Mouse (Mus musculus) adrenal gland, adult 2 months (tissue): ENCODE data around the gene 1700003F12Rik. TPM values are rescaled to one million over a fixed set of nuclear protein-coding genes. Genes with fewer than 3 reads are reported as not detected.

ENCODE experiments used
- DNase-seq: peaks from one replicate; pipeline ENCODE4 v3.0.0; 2021
- long read RNA-seq: library from polyadenylated mRNA; stranded (forward); transcript quantifications from one replicate; pipeline ENCODE4 v2.0.0, GENCODE M21; 2021
- polyA plus RNA-seq: library from polyadenylated mRNA; depleted of rRNA; stranded (reverse); fragments of >200 nt; gene quantifications from 2 replicates; pipeline ENCODE4 v1.2.3, GENCODE M21; 2012; rRNA removed
- total RNA-seq, 2 experiments: library from RNA; stranded (reverse); gene quantifications; 2 replicates each; pipeline ENCODE4 v1.2.3; 2021

1700003F12Rik gene
- not detected for total RNA-seq
- polyA plus RNA-seq: 0.79 and 1.2 TPM in 2 replicates
- long read RNA-seq: 0 reads

- no peak for DNase-seq
Observed at GRCm38 (mm10) chr2:154546711-154547110, at the start of gene 1700003F12Rik. Gene 1700003F12Rik (plus strand): TSS chr2:154547085.

GRCm38 (mm10) chr2:154498571-154498970 is 48.3 kb upstream of the 1700003F12Rik start:
- DNase-seq: no peak

GRCm38 (mm10) chr2:154499717-154500247 is 47.1 kb upstream of the 1700003F12Rik start:
- no peak for DNase-seq

GRCm38 (mm10) chr2:154500758-154501157 is 46.1 kb upstream of the 1700003F12Rik start:
- DNase-seq: no peak

- no peak for DNase-seq
Observed at GRCm38 (mm10) chr2:154507076-154507475, 39.8 kb upstream of the 1700003F12Rik start.

GRCm38 (mm10) chr2:154507566-154508283 is 39.2 kb upstream of the 1700003F12Rik start:
- peak; percentile 55 for DNase-seq

DNA sequence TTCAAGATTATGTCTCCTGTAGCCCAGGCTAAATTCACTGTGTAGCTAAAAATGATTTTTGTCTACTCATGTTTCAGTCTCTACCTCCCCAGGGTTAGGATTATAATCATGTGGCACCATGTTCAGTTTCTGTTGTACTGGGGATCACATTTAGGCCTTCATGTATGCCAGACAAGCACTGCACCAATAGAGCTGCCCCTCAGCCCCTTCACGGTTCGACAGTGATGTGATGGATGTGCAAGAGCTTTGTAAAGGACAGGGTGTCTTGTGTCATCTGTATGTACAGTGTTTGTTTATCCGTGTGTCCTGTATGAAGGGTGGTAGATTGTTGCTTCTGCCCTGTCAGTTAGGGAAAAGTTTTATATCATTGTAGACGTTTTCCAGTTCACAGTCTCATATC is 38.4 kb upstream of the 1700003F12Rik start:
- no peak for DNase-seq

DNA sequence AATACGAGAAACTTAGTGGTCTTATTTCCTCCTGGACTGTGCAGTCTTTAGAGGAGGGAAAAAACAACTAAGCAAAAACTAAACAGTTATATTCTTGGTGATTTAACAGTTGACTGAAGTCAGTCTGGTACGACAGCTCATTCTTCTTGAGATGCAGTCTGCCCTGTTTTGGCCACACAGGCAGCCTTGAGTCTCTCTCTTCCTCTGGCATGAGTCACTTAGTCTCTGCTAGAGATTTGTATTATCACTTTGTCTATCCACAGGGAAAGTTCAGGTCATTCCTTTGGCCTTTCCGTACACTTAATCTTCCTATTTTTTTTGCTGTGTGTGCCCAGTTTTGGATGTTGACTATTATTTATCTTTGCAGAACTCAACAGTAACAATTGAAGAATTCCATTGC is 36.7 kb upstream of the 1700003F12Rik start:
- DNase-seq: peak; percentile 70

DNA sequence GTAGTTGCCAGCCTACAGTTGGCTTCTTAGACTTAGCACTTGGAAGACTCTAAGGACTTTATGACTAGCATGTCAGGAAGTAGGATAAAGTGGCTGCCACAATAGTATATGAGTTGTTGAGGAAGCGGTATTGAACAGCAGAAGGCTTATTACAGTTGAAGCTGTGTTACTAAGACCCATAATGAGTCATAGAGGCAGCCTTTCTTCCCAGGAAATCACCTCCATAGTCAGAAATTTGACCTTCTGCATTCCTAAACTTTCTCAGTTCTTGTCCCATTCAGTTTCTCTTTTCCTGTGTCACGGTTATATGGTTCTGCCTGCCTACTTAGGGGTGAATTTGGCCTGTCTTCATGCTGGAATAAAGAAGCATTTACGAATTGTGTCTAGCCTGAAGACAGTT is 29.9 kb upstream of the 1700003F12Rik start:
- no peak for DNase-seq

DNA sequence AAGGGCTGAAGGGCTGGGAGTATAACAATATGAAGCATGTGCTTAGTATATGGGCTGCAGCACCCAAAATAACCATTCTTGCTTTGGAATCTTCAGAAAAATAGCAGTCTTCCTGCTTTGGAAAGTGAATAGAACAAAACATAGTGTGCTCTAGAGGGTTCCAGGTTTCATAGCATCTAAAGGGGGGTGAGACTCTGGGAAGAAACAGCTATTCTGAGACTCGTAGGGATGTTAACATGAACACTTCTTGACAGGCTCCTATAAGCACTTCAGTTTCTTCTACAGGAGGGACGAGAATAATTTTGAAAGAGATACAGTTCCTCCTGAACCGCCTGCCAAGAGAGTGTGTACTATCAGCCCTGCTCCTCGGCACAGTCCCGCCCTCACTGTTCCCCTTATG is 29.5 kb upstream of the 1700003F12Rik start:
- DNase-seq: no peak

DNA sequence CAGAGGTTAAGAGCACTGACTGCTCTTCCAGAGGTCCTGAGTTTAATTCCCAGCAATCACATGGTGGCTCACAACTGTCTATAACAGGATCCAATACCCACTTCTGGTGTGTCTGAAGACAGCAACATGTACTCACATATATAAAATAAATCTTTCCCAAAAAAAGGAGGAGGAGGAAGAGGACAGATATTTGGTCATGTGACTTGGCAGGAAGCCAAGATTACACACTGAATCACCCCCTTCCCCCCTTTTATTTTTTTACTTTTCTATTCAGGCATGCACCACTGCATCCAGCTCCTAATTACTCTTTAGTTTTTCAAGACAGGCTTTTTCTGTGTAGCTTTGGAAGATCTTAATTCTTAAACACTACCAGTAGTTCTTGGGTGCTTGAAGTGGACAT is 25.4 kb upstream of the 1700003F12Rik start:
- DNase-seq: no peak

DNA sequence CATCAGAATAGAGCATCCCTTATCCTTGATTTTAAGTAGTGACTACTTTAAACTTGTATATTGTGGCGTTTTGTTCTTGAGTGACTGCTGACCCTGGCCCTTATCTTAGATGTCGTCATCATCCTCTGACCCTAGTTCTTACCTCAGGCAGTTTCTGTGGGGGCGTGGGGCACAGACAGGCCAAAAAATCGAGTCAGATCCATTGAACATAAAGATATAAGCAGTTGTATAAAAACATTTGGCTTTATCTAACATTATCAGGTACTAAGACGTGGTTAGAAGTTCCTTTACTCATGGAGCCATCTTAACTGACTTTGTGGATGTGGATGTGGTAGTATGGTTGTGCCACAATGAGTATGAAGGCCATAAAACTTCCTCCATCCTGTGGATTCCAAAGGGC is 24.6 kb upstream of the 1700003F12Rik start:
- no peak for DNase-seq

GRCm38 (mm10) chr2:154525285-154525684 is 21.6 kb upstream of the 1700003F12Rik start:
- DNase-seq: no peak

- DNase-seq: no peak
Observed at GRCm38 (mm10) chr2:154526531-154526930, 20.4 kb upstream of the 1700003F12Rik start.

DNA sequence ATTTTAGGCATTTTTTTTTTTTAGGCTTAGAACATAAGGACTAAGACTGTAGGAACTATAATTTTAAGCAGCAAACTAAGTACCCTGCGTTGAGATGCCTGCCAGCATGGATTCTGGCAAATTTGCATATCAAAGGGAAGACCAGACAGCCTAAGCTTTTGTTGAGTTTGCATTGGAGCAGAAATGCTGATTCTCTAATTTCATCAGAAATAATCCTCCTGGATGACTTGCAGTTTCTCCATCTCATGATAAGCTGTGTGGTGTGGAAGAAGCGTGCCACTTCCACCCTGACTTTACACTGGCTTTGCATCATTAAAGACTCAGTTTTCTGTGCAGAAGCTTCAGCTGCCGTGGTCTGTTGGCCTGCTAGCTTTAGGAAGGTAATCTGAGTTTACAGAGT is 14.0 kb upstream of the 1700003F12Rik start:
- no peak for DNase-seq

- DNase-seq: no peak
Observed at GRCm38 (mm10) chr2:154534704-154535270, 12.1 kb upstream of the 1700003F12Rik start.

DNA sequence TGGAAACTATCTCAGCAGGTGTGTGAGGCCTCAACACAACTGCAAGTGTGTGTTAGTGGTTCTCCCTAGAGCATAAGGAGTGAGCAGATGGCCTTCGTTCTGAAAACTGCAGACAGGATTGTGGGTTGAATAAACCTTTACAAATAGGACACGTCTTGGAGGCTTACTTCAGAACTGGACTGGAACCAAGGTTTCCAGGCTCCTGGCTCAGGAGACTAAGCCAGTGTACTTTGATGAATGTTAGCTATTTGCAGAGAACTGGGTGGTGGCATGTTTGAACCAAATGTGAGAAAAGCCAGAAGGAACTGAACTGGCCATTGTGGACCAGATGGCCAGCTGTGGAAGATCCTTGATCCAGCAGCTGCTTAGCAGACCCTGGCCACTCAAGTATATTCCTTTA is 8.6 kb upstream of the 1700003F12Rik start:
- no peak for DNase-seq

- no peak for DNase-seq
Observed at GRCm38 (mm10) chr2:154538710-154539109, 8.2 kb upstream of the 1700003F12Rik start.

- peak; percentile 31 for DNase-seq
Observed at GRCm38 (mm10) chr2:154539720-154540119, 7.2 kb upstream of the 1700003F12Rik start.

- no peak for DNase-seq
Observed at GRCm38 (mm10) chr2:154541630-154542029, 5.3 kb upstream of the 1700003F12Rik start.

GRCm38 (mm10) chr2:154543567-154544347 is 3.1 kb upstream of the 1700003F12Rik start:
- peak; percentile 57 for DNase-seq

GRCm38 (mm10) chr2:154548688-154549087 is 1.8 kb downstream of the 1700003F12Rik start:
- peak; percentile 31 for DNase-seq
